In the genomic region with DNA sequence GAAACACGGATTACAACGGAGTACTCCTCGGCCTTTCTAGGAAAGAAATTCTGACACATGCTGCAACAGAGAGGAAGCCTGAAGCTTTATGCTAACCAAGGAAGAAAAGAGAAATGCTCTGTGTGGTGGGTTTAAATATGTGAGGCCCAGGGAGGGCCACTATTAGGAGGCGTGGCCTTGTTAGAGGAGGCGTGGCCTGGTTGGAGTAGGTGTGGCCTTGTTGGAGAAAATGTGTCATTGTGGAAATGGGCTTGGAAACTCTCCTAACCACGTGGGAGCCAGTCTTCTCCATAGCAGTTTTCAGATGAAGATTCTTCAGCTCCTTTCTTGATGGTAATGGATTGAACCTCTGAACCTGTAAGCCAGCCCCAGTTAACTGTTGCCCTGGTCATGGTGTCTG, we compare ENCODE assay signal across 15 mouse cellular contexts.
"Had no signal": no experiment of that assay in that cellular context is flagged by ENCODE, and none has a peak within 500 bp of the region (broad histone marks: within the 10 kb centered on the region; RNA-seq: fewer than 3 reads in every experiment).

No protein-coding gene starts in this region.

- ATAC-seq: intestine, embryonic 16.5 days had no signal

- H3K4me3 ChIP-seq: limb, embryonic 12.5 days; lung, embryonic 15.5 days; megakaryocyte, embryonic 14.5 days; midbrain, embryonic 12.5 days; stomach, embryonic 15.5 days had no signal

- H3K9me3 ChIP-seq: limb, embryonic 12.5 days; lung, embryonic 15.5 days; megakaryocyte, embryonic 14.5 days; midbrain, embryonic 12.5 days; stomach, embryonic 15.5 days had no signal

- H3K4me2 ChIP-seq: limb, embryonic 12.5 days; lung, embryonic 15.5 days; midbrain, embryonic 12.5 days; stomach, embryonic 15.5 days had no signal

- H3K36me3 ChIP-seq: limb, embryonic 12.5 days; lung, embryonic 15.5 days; midbrain, embryonic 12.5 days; stomach, embryonic 15.5 days had no signal

- H3K27me3 ChIP-seq: limb, embryonic 12.5 days; lung, embryonic 15.5 days; megakaryocyte, embryonic 14.5 days; midbrain, embryonic 12.5 days; stomach, embryonic 15.5 days had no signal

- H3K9ac ChIP-seq: limb, embryonic 12.5 days; lung, embryonic 15.5 days; midbrain, embryonic 12.5 days; stomach, embryonic 15.5 days had no signal

- DNase-seq: kidney, adult 8-10 months; kidney, postnatal 36 days; layer of hippocampus, adult 9-11 months; layer of hippocampus, postnatal 36 days; lung, postnatal 14 days; right cerebral cortex, postnatal 14 days; thymus, postnatal 4 days had no signal

- H3K4me1 ChIP-seq: midbrain, embryonic 12.5 days; stomach, embryonic 15.5 days had no signal

- H3K27ac ChIP-seq: kidney, postnatal 0 days; limb, embryonic 12.5 days; lung, embryonic 15.5 days; macrophage; midbrain, embryonic 12.5 days; stomach, embryonic 15.5 days had no signal
